Mouse (Mus musculus): Measurements from ENCODE around the gene Gpatch4.

DNA sequence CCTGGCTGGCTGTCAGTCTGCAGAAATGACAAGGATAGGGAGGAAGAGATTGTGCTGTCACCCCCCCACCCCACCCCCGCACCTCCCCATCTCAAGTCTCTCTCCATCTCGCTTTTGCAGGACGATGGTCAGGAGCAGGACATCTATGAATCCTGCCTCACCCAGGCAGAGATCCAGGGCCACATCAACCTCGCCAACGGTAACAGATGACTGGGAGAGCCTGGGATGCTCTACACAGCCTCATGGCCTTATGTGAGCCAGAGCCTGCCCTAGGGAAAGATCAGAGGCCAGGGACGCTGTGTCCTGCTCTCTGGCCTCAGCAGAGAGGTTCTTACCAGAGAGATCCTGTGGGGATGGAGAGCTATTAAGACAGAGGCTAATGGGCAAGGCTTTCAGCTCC lies 47.7 kb downstream of the Gpatch4 start:
- TF ChIP-seq CTCF (conservative IDR thresholded peaks at IDR 0.05 in 1 of 2, IDR thresholded peaks at IDR 0.05 in 1 of 2; ENCODE audit: low read depth in 2 of 2, low read length in 2 of 2) (no peak), RCOR1 (conservative IDR thresholded peaks at IDR 0.05; ENCODE audit: low read depth, low read length) (no peak), MYC (IDR thresholded peaks at IDR 0.05; ENCODE audit: low read depth, low read length) (no peak)
